Mouse (Mus musculus) forebrain, embryonic 16.5 days (tissue): ENCODE data around the gene Fam3c. TPM values are rescaled to one million over a fixed set of nuclear protein-coding genes. Genes with fewer than 3 reads are reported as not detected.

Experiments used
- ATAC-seq: fragments of 200-750 bp; cut with Nextera tagmentation; 2 replicates; pipeline ENCODE4 v1.8.0; 2017; ENCODE audit warnings: mild to moderate bottlenecking, moderate library complexity
- H3K27ac ChIP-seq: fragments of 300-500 bp; sonication (generic); 2 replicates; pipeline ENCODE4 v1.5.1; 2014; ENCODE audit warnings: low read length, control low read depth
- H3K27me3 ChIP-seq: fragments of 300-500 bp; sonication (generic); replicated peaks from 2 replicates; pipeline ENCODE4 v1.6.1; 2014; ENCODE audit warnings: low read length; ENCODE audit not compliant: control insufficient read depth, insufficient read depth
- H3K36me3 ChIP-seq: fragments of 300-500 bp; sonication (generic); 2 replicates; pipeline ENCODE4 v1.6.1; 2014; ENCODE audit not compliant: control insufficient read depth, insufficient read depth
- H3K4me1 ChIP-seq: fragments of 300-500 bp; sonication (generic); replicated peaks from 2 replicates; pipeline ENCODE4 v1.6.1; 2014; ENCODE audit warnings: low read length; ENCODE audit not compliant: control insufficient read depth, insufficient read depth
- H3K4me2 ChIP-seq: fragments of 300-500 bp; sonication (generic); 2 replicates; pipeline ENCODE4 v1.6.1; 2014; ENCODE audit warnings: mild to moderate bottlenecking, low read length, control low read depth
- H3K4me3 ChIP-seq: fragments of 300-500 bp; sonication (generic); replicated peaks from 2 replicates; pipeline ENCODE4 v1.5.1; 2014; ENCODE audit warnings: mild to moderate bottlenecking, low read length, control low read depth
- H3K9ac ChIP-seq: fragments of 300-500 bp; sonication (generic); replicated peaks from 2 replicates; pipeline ENCODE4 v1.6.1; 2014; ENCODE audit warnings: low read depth, low read length, control low read depth
- H3K9me3 ChIP-seq: fragments of 300-500 bp; sonication (generic); 2 replicates; pipeline ENCODE4 v1.6.1; 2016; ENCODE audit warnings: low read length; ENCODE audit not compliant: control insufficient read depth
- WGBS: fragments of 180-500 bp; shearing (Covaris S2); extraction: QIAGEN DNeasy Blood & Tissue Kit; methylation state at CpG from one replicate; pipeline ENCODE4 v1.1.7; 2014; 5-methylcytosine and 5-hydroxymethylcytosine counted together
- polyA plus RNA-seq: library from polyadenylated mRNA; unstranded; fragments of >200 nt; fragmentation: Nextera tagmentation; extraction: Ambion mirVana; gene quantifications from 2 replicates; pipeline ENCODE4 v1.2.1, GENCODE M21; 2015

Fam3c gene
- polyA plus RNA-seq, 1 experiment from 2014 or later: 69.0 TPM

- Histone ChIP-seq H3K4me2 (no peak overlapping the region), H3K27ac (no peak overlapping the region), H3K4me3 (no peak overlapping the region), H3K4me1 (no peaks in the 10 kb centered on the region), H3K36me3 (no peaks in the 10 kb centered on the region), H3K9ac (no peak overlapping the region), H3K27me3 (no peaks in the 10 kb centered on the region), H3K9me3 (no peaks in the 10 kb centered on the region)
- WGBS: 93% methylated on average over 5 of the region's 5 CpGs
- no peak for ATAC-seq
These were observed 29.3 kb upstream of the Fam3c start for GRCm38 (mm10) chr6:22385254-22385870.

- no peaks in the 10 kb centered on the region for H3K36me3 ChIP-seq
- no peaks in the 10 kb centered on the region for H3K9me3 ChIP-seq
- no peak overlapping the region for H3K27ac ChIP-seq
- no peak overlapping the region for H3K9ac ChIP-seq
- no peaks in the 10 kb centered on the region for H3K4me1 ChIP-seq
- 94% methylated on average over 3 of the region's 3 CpGs for WGBS
- no peaks in the 10 kb centered on the region for H3K27me3 ChIP-seq
- no peak overlapping the region for H3K4me2 ChIP-seq
- no peak overlapping the region for H3K4me3 ChIP-seq
- no peak for ATAC-seq
These were observed 24.2 kb upstream of the Fam3c start for GRCm38 (mm10) chr6:22380269-22380668.

GRCm38 (mm10) chr6:22379831-22380230 lies 23.8 kb upstream of the Fam3c start:
- Histone ChIP-seq H3K27ac (no peak overlapping the region), H3K27me3 (no peaks in the 10 kb centered on the region), H3K9me3 (no peaks in the 10 kb centered on the region), H3K4me2 (no peak overlapping the region), H3K4me1 (no peaks in the 10 kb centered on the region), H3K9ac (no peak overlapping the region), H3K36me3 (no peaks in the 10 kb centered on the region), H3K4me3 (no peak overlapping the region)
- no peak for ATAC-seq
- WGBS: 82% methylated on average over 1 of the region's 1 CpGs

GRCm38 (mm10) chr6:22378462-22378861 lies 22.4 kb upstream of the Fam3c start:
- no peak overlapping the region for H3K4me3 ChIP-seq
- H3K27me3 ChIP-seq: no peaks in the 10 kb centered on the region
- no peak overlapping the region for H3K4me2 ChIP-seq
- no peaks in the 10 kb centered on the region for H3K9me3 ChIP-seq
- no peak overlapping the region for H3K27ac ChIP-seq
- no peaks in the 10 kb centered on the region for H3K36me3 ChIP-seq
- no peak for ATAC-seq
- no peak overlapping the region for H3K9ac ChIP-seq
- 79% methylated on average over 5 of the region's 5 CpGs for WGBS
- H3K4me1 ChIP-seq: no peaks in the 10 kb centered on the region

GRCm38 (mm10) chr6:22374791-22375190 lies 18.7 kb upstream of the Fam3c start:
- H3K4me1 ChIP-seq: no peaks in the 10 kb centered on the region
- H3K4me2 ChIP-seq: no peak overlapping the region
- H3K27me3 ChIP-seq: no peaks in the 10 kb centered on the region
- no peaks in the 10 kb centered on the region for H3K9me3 ChIP-seq
- WGBS: 91% methylated on average over 3 of the region's 3 CpGs
- no peak overlapping the region for H3K4me3 ChIP-seq
- no peaks in the 10 kb centered on the region for H3K36me3 ChIP-seq
- H3K9ac ChIP-seq: no peak overlapping the region
- ATAC-seq: no peak
- no peak overlapping the region for H3K27ac ChIP-seq

GRCm38 (mm10) chr6:22373476-22373875 lies 17.4 kb upstream of the Fam3c start:
- Histone ChIP-seq H3K27me3 (no peaks in the 10 kb centered on the region), H3K4me1 (no peaks in the 10 kb centered on the region), H3K4me2 (no peak overlapping the region), H3K4me3 (no peak overlapping the region), H3K36me3 (no peaks in the 10 kb centered on the region), H3K9ac (no peak overlapping the region), H3K9me3 (no peaks in the 10 kb centered on the region), H3K27ac (no peak overlapping the region)
- WGBS: 91% methylated on average over 2 of the region's 2 CpGs
- no peak for ATAC-seq

- Histone ChIP-seq H3K9ac (no peak overlapping the region), H3K27me3 (no peaks in the 10 kb centered on the region), H3K36me3 (no peaks in the 10 kb centered on the region), H3K4me2 (no peak overlapping the region), H3K4me3 (no peak overlapping the region), H3K4me1 (no peaks in the 10 kb centered on the region), H3K9me3 (no peaks in the 10 kb centered on the region), H3K27ac (no peak overlapping the region)
- 96% methylated on average over 2 of the region's 2 CpGs for WGBS
- ATAC-seq: no peak
These were observed 10.9 kb upstream of the Fam3c start for GRCm38 (mm10) chr6:22366977-22367376.

- no peak for ATAC-seq
- 81% methylated on average over 3 of the region's 3 CpGs for WGBS
- Histone ChIP-seq H3K4me1 (no peaks in the 10 kb centered on the region), H3K27ac (no peak overlapping the region), H3K4me3 (no peak overlapping the region), H3K9me3 (no peaks in the 10 kb centered on the region), H3K9ac (no peak overlapping the region), H3K4me2 (no peak overlapping the region), H3K27me3 (no peaks in the 10 kb centered on the region), H3K36me3 (no peaks in the 10 kb centered on the region)
These were observed 7.5 kb upstream of the Fam3c start for GRCm38 (mm10) chr6:22363590-22363989.

GRCm38 (mm10) chr6:22361941-22362340 lies 5.9 kb upstream of the Fam3c start:
- H3K9me3 ChIP-seq: 0 out of 2 replicates have a peak, but pooled peaks cover 4% of the 10 kb centered on the region
- no peak overlapping the region for H3K9ac ChIP-seq
- 87% methylated on average over 3 of the region's 3 CpGs for WGBS
- no peaks in the 10 kb centered on the region for H3K4me1 ChIP-seq
- H3K27ac ChIP-seq: no peak overlapping the region
- H3K36me3 ChIP-seq: no peaks in the 10 kb centered on the region
- no peak overlapping the region for H3K4me3 ChIP-seq
- no peak overlapping the region for H3K4me2 ChIP-seq
- no peaks in the 10 kb centered on the region for H3K27me3 ChIP-seq
- no peak for ATAC-seq

GRCm38 (mm10) chr6:22359019-22359418 lies 3.0 kb upstream of the Fam3c start:
- Histone ChIP-seq H3K9me3 (0 out of 2 replicates have a peak, but pooled peaks cover 4% of the 10 kb centered on the region), H3K4me1 (peaks cover 14% of the 10 kb centered on the region; the same call in 1 of the 2 replicates), H3K4me3 (no peak overlapping the region), H3K9ac (no peak overlapping the region), H3K4me2 (no peak overlapping the region), H3K36me3 (no peaks in the 10 kb centered on the region), H3K27me3 (no peaks in the 10 kb centered on the region), H3K27ac (no peak overlapping the region)
- WGBS: 93% methylated on average over 1 of the region's 1 CpGs
- no peak for ATAC-seq
